Mouse (Mus musculus) liver, embryonic 14.5 days (tissue): Measurements from ENCODE around the gene Tdrd7. TPM values are rescaled to one million over a fixed set of nuclear protein-coding genes. Genes with fewer than 3 reads are reported as not detected.

ENCODE experiments used
- ATAC-seq: fragments of 200-750 bp; cut with Nextera tagmentation; 2 replicates; pipeline ENCODE4 v1.8.0; 2017; ENCODE audit warnings: moderate number of reproducible peaks, mild to moderate bottlenecking, moderate library complexity; ENCODE audit not compliant: insufficient read depth
- DNase-seq, 3 experiments: peaks; one replicate each; pipeline ENCODE4 v3.0.0-alpha.2; 2012 to 2013; ENCODE audit warnings: low read depth in 3 of 3, low spot score in 3 of 3
- H3K27ac ChIP-seq: fragments of 300-500 bp; sonication (generic); 2 replicates; pipeline ENCODE4 v1.5.1; 2014; ENCODE audit warnings: moderate library complexity, mild to moderate bottlenecking, control low read depth, inconsistent platforms
- H3K27me3 ChIP-seq: fragments of 300-500 bp; sonication (generic); 2 replicates; pipeline ENCODE4 v1.6.1; 2014; ENCODE audit warnings: mild to moderate bottlenecking, low read length, moderate library complexity; ENCODE audit not compliant: control insufficient read depth, insufficient read depth
- H3K36me3 ChIP-seq: fragments of 300-500 bp; sonication (generic); replicated peaks from 2 replicates; pipeline ENCODE4 v1.6.1; 2014; ENCODE audit warnings: low read depth; ENCODE audit not compliant: control insufficient read depth, insufficient read depth
- H3K4me1 ChIP-seq, 2 experiments: fragments of 200-500 bp in 1 of 2; fragments of 300-500 bp in 1 of 2; sonication (generic) in 1 of 2; replicated peaks; 2 replicates each; pipeline ENCODE4 v1.6.1; 2012 to 2014; ENCODE audit warnings: antibody characterized with exemption in 1 of 2, inconsistent platforms in 1 of 2, low read length in 1 of 2; ENCODE audit not compliant: control insufficient read depth in 2 of 2, insufficient read depth in 2 of 2
- H3K4me2 ChIP-seq: fragments of 300-500 bp; sonication (generic); 2 replicates; pipeline ENCODE4 v1.6.1; 2014; ENCODE audit warnings: low read depth, mild to moderate bottlenecking, control low read depth, moderate library complexity
- H3K4me3 ChIP-seq, 2 experiments: fragments of 200-500 bp in 1 of 2; fragments of 300-500 bp in 1 of 2; sonication (generic) in 1 of 2; 2 replicates each; pipeline ENCODE4 v1.5.1; 2012 to 2014; ENCODE audit warnings: low read depth in 2 of 2, low read length in 2 of 2, mild to moderate bottlenecking in 2 of 2, control low read depth in 1 of 2, inconsistent platforms in 1 of 2, moderate library complexity in 1 of 2; ENCODE audit not compliant: insufficient read depth in 1 of 2
- H3K9ac ChIP-seq: fragments of 300-500 bp; sonication (generic); replicated peaks from 2 replicates; pipeline ENCODE4 v1.6.1; 2014; ENCODE audit warnings: mild to moderate bottlenecking, control low read depth, moderate library complexity
- H3K9me3 ChIP-seq: fragments of 300-500 bp; sonication (generic); 2 replicates; pipeline ENCODE4 v1.6.1; 2016; ENCODE audit warnings: low read length, mixed read lengths; ENCODE audit not compliant: control insufficient read depth
- CTCF ChIP-seq: IDR thresholded peaks from 2 replicates; pipeline ENCODE4 v1.5.1; 2016; ENCODE audit warnings: antibody characterized with exemption, low read depth, control low read depth
- EP300 ChIP-seq: IDR thresholded peaks from 2 replicates; pipeline ENCODE4 v1.6.1; 2016; ENCODE audit warnings: antibody characterized with exemption, low read depth
- WGBS: fragments of 180-500 bp; shearing (Covaris S2); extraction: QIAGEN DNeasy Blood & Tissue Kit; methylation state at CpG from one replicate; pipeline ENCODE4 v1.1.7; 2014; ENCODE audit not compliant: insufficient replicate concordance; 5-methylcytosine and 5-hydroxymethylcytosine counted together
- polyA plus RNA-seq, 2 experiments: library from polyadenylated mRNA; depleted of rRNA in 1 of 2; stranded (reverse) in 1 of 2; unstranded in 1 of 2; fragments of >200 nt; fragmentation: Nextera tagmentation in 1 of 2; extraction: Ambion mirVana in 1 of 2; gene quantifications; 2 replicates each; pipeline versions ENCODE4 v1.2.1 to v1.2.3; 2012 to 2014

Tdrd7 gene
- polyA plus RNA-seq, 2 experiments: 5.0 to 7.9 TPM

DNA sequence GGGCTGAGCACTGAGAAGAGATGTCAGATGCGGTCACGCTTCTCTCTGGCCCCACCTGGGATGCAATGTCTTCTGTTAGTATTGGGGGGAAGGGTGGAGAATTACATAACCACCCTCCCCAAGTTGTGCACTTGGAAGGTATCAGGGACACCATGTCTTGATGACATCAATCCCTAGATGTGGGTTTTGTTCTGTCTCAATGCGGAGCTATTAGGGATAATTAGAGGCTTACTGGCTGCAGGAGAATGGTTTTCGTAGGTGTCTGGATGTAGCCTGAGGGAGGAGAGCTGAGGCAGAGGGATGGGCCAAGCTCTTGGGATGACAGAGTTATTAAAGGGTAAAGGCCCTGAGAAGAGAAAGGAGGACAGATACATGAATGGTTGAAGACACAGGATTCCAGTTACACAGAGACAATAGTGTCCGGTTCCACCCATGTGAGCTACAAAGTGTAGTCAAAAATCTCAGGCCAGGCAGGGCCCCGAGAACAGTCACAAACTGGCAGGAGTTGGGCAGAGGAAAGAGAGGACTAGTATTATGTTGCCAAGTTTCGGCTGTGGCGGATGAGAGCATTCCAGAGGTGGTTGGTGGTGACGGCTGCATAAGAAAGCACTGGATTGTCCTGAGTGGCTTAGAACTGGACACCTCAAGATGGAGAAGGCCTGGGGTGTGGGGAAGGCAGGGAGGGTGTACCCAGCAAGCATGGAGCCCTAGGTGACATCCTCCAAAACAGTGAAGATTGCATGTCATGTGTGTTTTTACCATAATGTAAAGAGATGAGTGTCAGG lies 88.4 kb downstream of the Tdrd7 start:
- Histone ChIP-seq H3K36me3 (peaks cover 29% of the 10 kb centered on the region), H3K9ac (no peak overlapping the region), H3K4me2 (no peak overlapping the region), H3K27me3 (no peaks in the 10 kb centered on the region), H3K4me3 (no peak overlapping the region), H3K9me3 (no peaks in the 10 kb centered on the region; the same call in 1 of the 2 replicates), H3K27ac (no peak overlapping the region), H3K4me1 (no peaks in the 10 kb centered on the region)
- no peak for TF ChIP-seq EP300
- WGBS: 92% methylated on average over 9 of the region's 9 CpGs
- DNase-seq (no peak), ATAC-seq (no peak)

- Histone ChIP-seq H3K27ac (no peak overlapping the region), H3K27me3 (no peaks in the 10 kb centered on the region), H3K4me2 (no peak overlapping the region), H3K4me3 (no peak overlapping the region), H3K36me3 (peaks cover 32% of the 10 kb centered on the region), H3K9me3 (no peaks in the 10 kb centered on the region; the same call in 1 of the 2 replicates), H3K4me1 (no peaks in the 10 kb centered on the region), H3K9ac (no peak overlapping the region)
- TF ChIP-seq EP300 (no peak), CTCF (no peak)
- no peak for DNase-seq
- ATAC-seq: no peak
- WGBS: 93% methylated on average over 5 of the region's 5 CpGs
Measured at GRCm38 (mm10) chr4:46056163-46056562, 91.0 kb downstream of the Tdrd7 start.

DNA sequence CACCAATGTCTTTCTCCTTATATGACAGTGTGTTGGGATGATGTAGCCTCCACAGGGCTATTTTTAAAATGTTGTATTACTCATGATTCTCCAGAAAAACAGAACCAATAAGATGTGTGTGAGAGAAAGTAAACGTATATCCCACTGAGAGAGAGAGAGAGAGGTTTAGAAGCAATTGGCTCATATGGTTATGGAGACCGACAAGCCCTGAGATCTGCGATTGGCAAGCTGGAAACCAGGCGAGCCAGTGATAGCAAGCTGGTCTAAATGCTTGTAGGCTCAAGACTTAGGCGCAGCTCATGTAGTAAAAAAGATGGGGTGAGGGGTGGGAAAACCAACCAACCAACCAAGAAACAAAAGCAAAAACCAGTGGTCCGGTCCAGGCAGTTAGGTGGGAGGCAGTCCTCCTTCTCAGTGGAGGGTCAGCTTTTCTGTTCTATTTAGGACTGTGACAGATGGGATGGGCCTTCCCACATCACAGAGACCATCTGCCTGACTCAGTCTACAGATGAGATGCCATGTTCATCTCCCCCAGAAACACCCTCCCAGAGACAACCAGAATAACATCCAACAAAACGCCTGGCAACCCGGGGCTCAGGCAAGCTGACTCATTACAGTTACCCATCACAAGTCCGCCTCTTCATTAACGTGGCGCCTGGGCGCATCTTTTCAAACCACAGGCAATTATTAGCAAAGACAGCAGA lies 96.3 kb downstream of the Tdrd7 start:
- no peaks in the 10 kb centered on the region; the same call in 1 of the 2 replicates for H3K9me3 ChIP-seq
- TF ChIP-seq CTCF: no peak
- H3K4me1 ChIP-seq: peaks cover 0 to 4% of the 10 kb centered on the region in 2 experiments; a peak in 1 of 4 replicates
- no peak overlapping the region for H3K27ac ChIP-seq
- ATAC-seq (no peak), DNase-seq (no peak)
- no peak overlapping the region for H3K4me2 ChIP-seq
- no peak overlapping the region for H3K4me3 ChIP-seq
- no peak overlapping the region for H3K9ac ChIP-seq
- no peaks in the 10 kb centered on the region for H3K27me3 ChIP-seq
- WGBS: 89% methylated on average over 12 of the region's 12 CpGs
- peaks cover 62% of the 10 kb centered on the region for H3K36me3 ChIP-seq

- WGBS: 75% methylated on average over 4 of the region's 4 CpGs
- Histone ChIP-seq H3K4me1 (peaks cover 0 to 4% of the 10 kb centered on the region in 2 experiments; a peak in 1 of 4 replicates), H3K4me2 (no peak overlapping the region), H3K9ac (no peak overlapping the region), H3K9me3 (no peaks in the 10 kb centered on the region), H3K27ac (no peak overlapping the region), H3K27me3 (no peaks in the 10 kb centered on the region), H3K4me3 (no peak overlapping the region), H3K36me3 (peaks cover 84% of the 10 kb centered on the region)
- ATAC-seq (no peak), DNase-seq (no peak)
- no peak for TF ChIP-seq EP300
- no peak for TF ChIP-seq CTCF
Measured at GRCm38 (mm10) chr4:46063841-46064240, 98.7 kb downstream of the Tdrd7 start.

DNA sequence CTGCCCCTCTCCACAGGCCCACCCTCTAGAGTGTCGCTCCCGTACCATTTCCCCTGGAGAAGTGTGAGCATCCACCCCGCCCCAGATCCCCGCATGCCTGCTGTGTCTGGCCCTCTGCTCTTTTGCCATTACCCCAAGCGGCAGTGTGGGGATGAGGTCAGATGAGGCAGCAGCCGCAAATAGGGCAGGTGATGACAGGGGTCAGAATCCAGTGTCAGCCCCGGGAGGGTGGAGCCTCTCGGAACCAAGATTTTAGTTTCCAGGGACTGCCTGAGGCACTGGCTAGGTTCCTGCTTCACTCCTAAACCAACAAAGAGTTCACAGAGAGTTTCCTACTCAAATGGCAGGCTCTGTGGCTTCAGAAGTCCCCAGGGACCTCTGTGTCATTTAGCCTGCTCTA lies 99.1 kb downstream of the Tdrd7 start:
- no peak overlapping the region for H3K27ac ChIP-seq
- TF ChIP-seq CTCF: no peak
- no peak for TF ChIP-seq EP300
- no peak overlapping the region for H3K4me3 ChIP-seq
- DNase-seq (no peak), ATAC-seq (no peak)
- peaks cover 86% of the 10 kb centered on the region for H3K36me3 ChIP-seq
- no peaks in the 10 kb centered on the region for H3K27me3 ChIP-seq
- no peak overlapping the region for H3K4me2 ChIP-seq
- no peak overlapping the region for H3K9ac ChIP-seq
- peaks cover 0 to 4% of the 10 kb centered on the region in 2 experiments; a peak in 1 of 4 replicates for H3K4me1 ChIP-seq
- H3K9me3 ChIP-seq: no peaks in the 10 kb centered on the region
- 72% methylated on average over 8 of the region's 8 CpGs for WGBS
